Mouse (Mus musculus) midbrain, embryonic 14.5 days (tissue): ENCODE measurements around the gene Khdc3. TPM values are rescaled to one million over a fixed set of nuclear protein-coding genes. Genes with fewer than 3 reads are reported as not detected.

Experiments
- ATAC-seq: fragments of 200-750 bp; cut with Nextera tagmentation; 2 replicates; pipeline ENCODE4 v1.8.0; 2017; ENCODE audit warnings: moderate number of reproducible peaks, moderate library complexity; ENCODE audit not compliant: low FRiP score, low TSS enrichment
- DNase-seq: peaks from one replicate; pipeline ENCODE4 v3.0.0-alpha.2; 2015
- H3K27ac ChIP-seq: fragments of 300-500 bp; sonication (generic); replicated peaks from 2 replicates; pipeline ENCODE4 v1.5.1; 2014; ENCODE audit warnings: mild to moderate bottlenecking, low read depth, low read length, moderate library complexity
- H3K27me3 ChIP-seq: fragments of 300-500 bp; sonication (generic); 2 replicates; pipeline ENCODE4 v1.6.1; 2014; ENCODE audit warnings: low read length, control low read depth, mixed read lengths; ENCODE audit not compliant: control insufficient read depth, insufficient read depth
- H3K36me3 ChIP-seq: fragments of 300-500 bp; sonication (generic); 2 replicates; pipeline ENCODE4 v1.6.1; 2014; ENCODE audit warnings: low read length, control low read depth; ENCODE audit not compliant: control insufficient read depth, insufficient read depth
- H3K4me1 ChIP-seq: fragments of 300-500 bp; sonication (generic); 2 replicates; pipeline ENCODE4 v1.6.1; 2014; ENCODE audit warnings: mild to moderate bottlenecking, antibody characterized with exemption, low read length, control low read depth; ENCODE audit not compliant: control insufficient read depth, insufficient read depth
- H3K4me2 ChIP-seq: fragments of 300-500 bp; sonication (generic); 2 replicates; pipeline ENCODE4 v1.6.1; 2014; ENCODE audit warnings: mild to moderate bottlenecking, low read length, moderate library complexity
- H3K4me3 ChIP-seq: fragments of 300-500 bp; sonication (generic); replicated peaks from 2 replicates; pipeline ENCODE4 v1.5.1; 2014; ENCODE audit warnings: low read depth, low read length
- H3K9ac ChIP-seq: fragments of 300-500 bp; sonication (generic); replicated peaks from 2 replicates; pipeline ENCODE4 v1.6.1; 2014; ENCODE audit warnings: mild to moderate bottlenecking, low read length, moderate library complexity
- H3K9me3 ChIP-seq: fragments of 300-500 bp; sonication (generic); 2 replicates; pipeline ENCODE4 v1.6.1; 2016; ENCODE audit warnings: low read length, control low read depth, mixed read lengths; ENCODE audit not compliant: control insufficient read depth
- WGBS: fragments of 180-500 bp; shearing (Covaris S2); extraction: QIAGEN DNeasy Blood & Tissue Kit; methylation state at CpG from one replicate; pipeline ENCODE4 v1.1.7; 2014; 5-methylcytosine and 5-hydroxymethylcytosine counted together
- polyA plus RNA-seq: library from polyadenylated mRNA; unstranded; fragments of >200 nt; fragmentation: Nextera tagmentation; extraction: Ambion mirVana; gene quantifications from 2 replicates; pipeline ENCODE4 v1.2.1, GENCODE M21; 2014

Gene Khdc3
- polyA plus RNA-seq, 1 experiment from 2014 or later = 0.24 TPM

- Histone ChIP-seq H3K9me3 (no peaks in the 10 kb centered on the region), H3K9ac (no peak overlapping the region), H3K4me1 (no peaks in the 10 kb centered on the region), H3K4me2 (no peak overlapping the region), H3K36me3 (no peaks in the 10 kb centered on the region), H3K27ac (no peak overlapping the region), H3K4me3 (no peak overlapping the region), H3K27me3 (no peaks in the 10 kb centered on the region)
- ATAC-seq (no peak), DNase-seq (no peak)
- 81% methylated on average over 16 of the region's 16 CpGs for WGBS
Measured at GRCm38 (mm10) chr9:73089222-73089920, 12.3 kb upstream of the Khdc3 start.

DNA sequence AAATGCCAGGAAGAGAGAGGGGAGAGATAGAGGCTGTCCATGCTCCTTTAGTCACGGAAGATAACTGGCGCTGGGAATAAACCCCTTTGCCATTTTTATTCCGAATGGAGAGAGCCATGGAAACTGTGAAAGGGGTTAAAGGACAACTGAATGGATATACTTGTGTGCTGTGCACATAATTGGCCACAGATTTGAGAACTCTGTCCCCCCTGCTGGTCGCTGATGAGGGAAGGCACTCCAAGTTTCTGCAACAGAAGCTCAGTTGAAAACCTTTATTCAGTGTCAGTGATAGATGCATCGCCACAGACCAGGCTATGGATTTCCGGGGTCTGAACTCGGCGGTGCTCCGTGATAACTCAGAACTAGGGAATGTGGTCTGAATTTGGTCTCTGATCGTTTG, 11.5 kb upstream of the Khdc3 start:
- no peak overlapping the region for H3K4me2 ChIP-seq
- H3K9ac ChIP-seq = no peak overlapping the region
- 78% methylated on average over 10 of the region's 10 CpGs for WGBS
- no peaks in the 10 kb centered on the region for H3K9me3 ChIP-seq
- no peak overlapping the region for H3K27ac ChIP-seq
- no peak overlapping the region for H3K4me3 ChIP-seq
- no peaks in the 10 kb centered on the region for H3K4me1 ChIP-seq
- no peak for DNase-seq
- H3K36me3 ChIP-seq = no peaks in the 10 kb centered on the region
- ATAC-seq = no peak
- H3K27me3 ChIP-seq = no peaks in the 10 kb centered on the region

- Histone ChIP-seq H3K4me1 (no peaks in the 10 kb centered on the region), H3K4me3 (no peak overlapping the region), H3K36me3 (no peaks in the 10 kb centered on the region), H3K9ac (no peak overlapping the region), H3K4me2 (no peak overlapping the region), H3K27me3 (no peaks in the 10 kb centered on the region), H3K9me3 (no peaks in the 10 kb centered on the region), H3K27ac (no peak overlapping the region)
- WGBS = 0% methylated on average over 1 of the region's 1 CpGs
- no peak for ATAC-seq
- peak; percentile 87 for DNase-seq
Measured at GRCm38 (mm10) chr9:73091747-73092146, 9.9 kb upstream of the Khdc3 start.

GRCm38 (mm10) chr9:73094580-73094979, 7.1 kb upstream of the Khdc3 start:
- no peaks in the 10 kb centered on the region for H3K4me1 ChIP-seq
- 45% methylated on average over 17 of the region's 17 CpGs for WGBS
- H3K9ac ChIP-seq = no peak overlapping the region
- no peaks in the 10 kb centered on the region for H3K27me3 ChIP-seq
- H3K36me3 ChIP-seq = no peaks in the 10 kb centered on the region
- ATAC-seq = peak; percentile 48; the same call in 1 of the 2 replicates
- H3K27ac ChIP-seq = no peak overlapping the region
- peak; percentile 75 for DNase-seq
- no peaks in the 10 kb centered on the region for H3K9me3 ChIP-seq
- H3K4me3 ChIP-seq = no peak overlapping the region
- H3K4me2 ChIP-seq = peak overlapping the region; percentile 22; the same call in 1 of the 2 replicates

GRCm38 (mm10) chr9:73097898-73098297, 3.7 kb upstream of the Khdc3 start:
- 80% methylated on average over 2 of the region's 2 CpGs for WGBS
- H3K36me3 ChIP-seq = no peaks in the 10 kb centered on the region
- H3K27ac ChIP-seq = no peak overlapping the region
- H3K9ac ChIP-seq = no peak overlapping the region
- H3K4me3 ChIP-seq = no peak overlapping the region
- H3K9me3 ChIP-seq = no peaks in the 10 kb centered on the region
- peaks cover 11% of the 10 kb centered on the region; the same call in 1 of the 2 replicates for H3K27me3 ChIP-seq
- DNase-seq (no peak), ATAC-seq (no peak)
- H3K4me2 ChIP-seq = no peak overlapping the region
- no peaks in the 10 kb centered on the region for H3K4me1 ChIP-seq

DNA sequence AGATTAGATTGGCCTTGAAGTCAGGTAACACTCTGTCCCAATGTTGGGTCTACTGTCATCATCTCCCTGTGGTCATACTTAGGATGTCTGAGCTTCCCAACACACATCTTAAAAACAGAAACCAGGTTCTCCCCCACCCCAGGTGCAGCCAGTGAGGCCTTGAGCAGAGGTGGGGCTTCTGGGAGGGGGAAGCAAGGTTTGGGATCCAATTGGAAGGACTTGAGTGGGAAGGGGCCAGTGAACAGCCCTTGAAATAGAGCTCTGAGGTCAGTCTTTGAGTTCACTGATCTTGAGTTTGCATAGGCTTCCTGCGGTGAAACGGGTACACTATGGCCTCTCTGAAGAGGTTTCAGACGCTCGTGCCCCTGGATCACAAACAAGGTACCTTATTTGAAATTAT, 545 bp downstream of the Khdc3 start, which contains the start of gene Gm20509:
TSS of gene Gm20509 (plus strand) at position 290 of the 400 bp plus-strand sequence.
- Histone ChIP-seq H3K27ac (no peak within 1 kb of the TSS), H3K4me2 (peak within 1 kb of the TSS; percentile 77), H3K36me3 (no peaks in the 10 kb centered on the region), H3K9ac (peak within 1 kb of the TSS; percentile 52), H3K4me3 (peak within 1 kb of the TSS; percentile 43), H3K9me3 (no peaks in the 10 kb centered on the region), H3K4me1 (peaks cover 5% of the 10 kb centered on the region; the same call in 1 of the 2 replicates), H3K27me3 (peaks cover 12% of the 10 kb centered on the region; the same call in 1 of the 2 replicates)
- DNase-seq (no peak), ATAC-seq (no peak)
- 92% methylated on average over 4 of the region's 4 CpGs for WGBS

DNA sequence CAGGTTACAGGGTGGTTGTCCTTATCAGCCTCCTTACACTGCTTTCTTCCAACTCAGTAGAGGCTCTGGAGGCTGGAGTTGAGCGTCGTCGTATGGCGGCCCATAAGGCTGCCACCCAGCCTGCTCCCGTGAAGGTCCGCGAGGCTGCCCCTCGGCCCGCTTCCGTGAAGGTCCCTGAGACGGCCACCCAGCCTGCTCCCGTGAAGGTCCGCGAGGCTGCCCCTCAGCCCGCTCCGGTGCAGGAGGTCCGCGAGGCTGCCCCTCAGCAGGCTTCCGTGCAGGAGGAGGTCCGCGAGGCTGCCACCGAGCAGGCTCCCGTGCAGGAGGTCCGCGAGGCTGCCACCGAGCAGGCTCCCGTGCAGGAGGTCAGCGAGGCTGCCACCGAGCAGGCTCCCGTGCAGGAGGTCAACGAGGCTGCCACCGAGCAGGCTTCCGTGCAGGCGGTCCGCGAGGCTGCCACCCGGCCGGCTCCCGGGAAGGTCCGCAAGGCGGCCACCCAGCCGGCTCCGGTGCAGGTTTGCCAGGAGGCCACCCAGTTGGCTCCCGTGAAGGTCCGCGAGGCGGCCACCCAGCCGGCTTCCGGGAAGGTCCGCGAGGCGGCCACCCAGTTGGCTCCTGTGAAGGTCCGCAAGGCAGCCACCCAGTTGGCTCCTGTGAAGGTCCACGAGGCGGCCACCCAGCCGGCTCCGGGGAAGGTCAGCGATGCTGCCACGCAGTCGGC, 1.7 kb downstream of the Khdc3 start:
- H3K4me1 ChIP-seq = peaks cover 5% of the 10 kb centered on the region; the same call in 1 of the 2 replicates
- H3K9me3 ChIP-seq = no peaks in the 10 kb centered on the region
- WGBS = 5% methylated on average over 60 of the region's 60 CpGs
- H3K36me3 ChIP-seq = no peaks in the 10 kb centered on the region
- ATAC-seq (peak; percentile 20; the same call in 1 of the 2 replicates), DNase-seq (peak; percentile 50)
- peak overlapping the region; percentile 43 for H3K4me3 ChIP-seq
- peaks cover 12% of the 10 kb centered on the region; the same call in 1 of the 2 replicates for H3K27me3 ChIP-seq
- H3K9ac ChIP-seq = peak overlapping the region; percentile 52
- H3K27ac ChIP-seq = no peak overlapping the region
- H3K4me2 ChIP-seq = peak overlapping the region; percentile 77

GRCm38 (mm10) chr9:73103880-73104198, 2.2 kb downstream of the Khdc3 start:
- Histone ChIP-seq H3K4me2 (peak overlapping the region; percentile 77), H3K9me3 (no peaks in the 10 kb centered on the region), H3K4me3 (peak overlapping the region; percentile 43), H3K27ac (no peak overlapping the region), H3K36me3 (no peaks in the 10 kb centered on the region), H3K9ac (peak overlapping the region; percentile 52), H3K4me1 (peaks cover 5% of the 10 kb centered on the region; the same call in 1 of the 2 replicates), H3K27me3 (peaks cover 12% of the 10 kb centered on the region; the same call in 1 of the 2 replicates)
- ATAC-seq (no peak), DNase-seq (no peak)
- WGBS = 41% methylated on average over 5 of the region's 5 CpGs
